Mouse (Mus musculus): Measurements from ENCODE around the gene Qars.

The Qars gene

DNA sequence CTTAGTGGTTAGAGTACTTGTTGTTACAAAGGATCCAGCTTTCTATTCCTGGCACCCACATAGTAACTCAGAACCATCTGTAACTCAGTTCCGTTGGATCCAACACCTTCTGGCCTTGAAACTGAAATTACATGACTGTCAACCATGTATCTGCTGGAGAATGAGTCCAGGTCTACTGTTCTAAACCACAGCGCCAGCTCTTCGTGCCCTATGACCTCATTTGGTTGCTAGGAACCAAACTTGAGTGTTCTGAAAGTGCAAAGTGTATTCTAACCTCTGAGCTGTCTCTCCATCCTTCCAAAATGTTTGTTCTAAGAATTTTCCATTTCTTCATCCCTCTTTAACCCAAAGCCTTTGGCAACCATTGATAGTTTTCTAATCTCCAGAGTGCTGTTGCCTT, 38.5 kb downstream of the Qars start:
- no peak for DNase-seq

- no peak for DNase-seq
Observed at GRCm38 (mm10) chr9:108546875-108547274, 39.4 kb downstream of the Qars start.

GRCm38 (mm10) chr9:108559169-108559568, 51.7 kb downstream of the Qars start:
- DNase-seq, result no peak

GRCm38 (mm10) chr9:108560227-108560841, 52.8 kb downstream of the Qars start, which contains the start of gene Impdh2:
Gene Impdh2, plus strand, starts transcription at chr9:108560286.
- peak; percentile 98 for DNase-seq

GRCm38 (mm10) chr9:108563671-108564070, 56.2 kb downstream of the Qars start:
- DNase-seq, result no peak

GRCm38 (mm10) chr9:108564131-108564530, 56.6 kb downstream of the Qars start:
- no peak for DNase-seq

Measured in lung, postnatal 10 days (tissue).